In the genomic region with DNA sequence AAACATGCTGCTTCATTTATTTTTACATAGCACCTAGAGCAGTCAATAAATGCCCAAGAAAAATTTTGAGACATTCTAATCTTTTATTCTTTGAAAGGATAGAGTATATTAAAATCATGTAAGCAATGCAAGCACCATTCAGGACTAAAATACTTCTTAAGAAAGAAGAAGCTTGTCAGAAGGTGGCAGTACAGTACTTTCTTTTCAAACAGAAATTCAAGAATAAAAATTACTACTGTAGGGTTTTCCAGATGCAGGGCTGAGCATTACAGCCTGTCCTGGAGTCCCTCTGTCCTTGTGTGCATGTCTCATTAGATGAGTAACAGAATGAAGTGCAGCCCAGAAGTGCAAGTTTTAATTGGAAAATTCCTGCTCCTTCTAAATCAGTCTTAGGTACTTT, we compare ENCODE assay signal across 16 mouse cellular contexts.
DNase-seq lines count a peak whose midpoint lies in the region; ATAC-seq and TF ChIP-seq lines count a peak whose summit lies in the region.
"Had no signal": no experiment of that assay in that cellular context is flagged by ENCODE, and none has a peak within 500 bp of the region (broad histone marks: within the 10 kb centered on the region; RNA-seq: fewer than 3 reads in every experiment).

No protein-coding gene starts in this region.

- no peaks in the 10 kb centered on the region for H3K4me1 ChIP-seq in hindbrain, postnatal 0 days (ENCODE audit: insufficient read depth, low read length)
- no peaks in the 10 kb centered on the region for H3K4me1 ChIP-seq in hindbrain, embryonic 13.5 days (replicated peaks)
- H3K4me1 ChIP-seq in midbrain, embryonic 14.5 days (ENCODE audit: control insufficient read depth, insufficient read depth, low read length), result no peaks in the 10 kb centered on the region
- H3K4me1 ChIP-seq in midbrain, embryonic 10.5 days, result no peaks in the 10 kb centered on the region
- H3K4me1 ChIP-seq: forebrain, embryonic 15.5 days; heart, embryonic 15.5 days; midbrain, embryonic 12.5 days had no signal

- peak; percentile 14; the same call in 1 of the 2 replicates for TF ChIP-seq CTCF in hindbrain, postnatal 0 days (IDR thresholded peaks at IDR 0.05; ENCODE audit: low read depth)

- no peak overlapping the region for H3K9ac ChIP-seq in hindbrain, postnatal 0 days (replicated peaks; ENCODE audit: low read length)
- no peak overlapping the region for H3K9ac ChIP-seq in hindbrain, embryonic 13.5 days
- H3K9ac ChIP-seq in midbrain, embryonic 14.5 days (replicated peaks; ENCODE audit: low read length), result no peak overlapping the region
- H3K9ac ChIP-seq: forebrain, embryonic 15.5 days; heart, embryonic 15.5 days; midbrain, embryonic 12.5 days had no signal

- no peak overlapping the region for H3K27ac ChIP-seq in hindbrain, postnatal 0 days
- no peak overlapping the region for H3K27ac ChIP-seq in hindbrain, embryonic 13.5 days
- no peak overlapping the region for H3K27ac ChIP-seq in midbrain, embryonic 14.5 days (replicated peaks; ENCODE audit: low read depth, low read length)
- H3K27ac ChIP-seq in midbrain, embryonic 10.5 days (replicated peaks), result no peak overlapping the region
- H3K27ac ChIP-seq: forebrain, embryonic 15.5 days; heart, embryonic 15.5 days; midbrain, embryonic 12.5 days had no signal

- no peaks in the 10 kb centered on the region for H3K27me3 ChIP-seq in hindbrain, postnatal 0 days (ENCODE audit: insufficient read depth, low read length)
- no peaks in the 10 kb centered on the region for H3K27me3 ChIP-seq in hindbrain, embryonic 13.5 days
- no peaks in the 10 kb centered on the region for H3K27me3 ChIP-seq in midbrain, embryonic 14.5 days (ENCODE audit: control insufficient read depth, insufficient read depth, low read length)
- H3K27me3 ChIP-seq in midbrain, embryonic 10.5 days (ENCODE audit: low read depth, poor library complexity, severe bottlenecking), result no peaks in the 10 kb centered on the region
- H3K27me3 ChIP-seq: forebrain, embryonic 15.5 days; heart, embryonic 15.5 days; midbrain, embryonic 12.5 days had no signal

- no peaks in the 10 kb centered on the region for H3K36me3 ChIP-seq in hindbrain, postnatal 0 days (ENCODE audit: insufficient read depth, low read length)
- H3K36me3 ChIP-seq in hindbrain, embryonic 13.5 days, result no peaks in the 10 kb centered on the region
- H3K36me3 ChIP-seq in midbrain, embryonic 14.5 days (ENCODE audit: control insufficient read depth, insufficient read depth, low read length), result no peaks in the 10 kb centered on the region
- H3K36me3 ChIP-seq in midbrain, embryonic 10.5 days, result no peaks in the 10 kb centered on the region
- H3K36me3 ChIP-seq: forebrain, embryonic 15.5 days; heart, embryonic 15.5 days; midbrain, embryonic 12.5 days had no signal

- H3K4me3 ChIP-seq in hindbrain, postnatal 0 days (ENCODE audit: low read length), result no peak overlapping the region
- H3K4me3 ChIP-seq in hindbrain, embryonic 13.5 days, result no peak overlapping the region
- no peak overlapping the region for H3K4me3 ChIP-seq in midbrain, embryonic 14.5 days (replicated peaks; ENCODE audit: low read depth, low read length)
- H3K4me3 ChIP-seq in midbrain, embryonic 10.5 days, result no peak overlapping the region
- H3K4me3 ChIP-seq: forebrain, embryonic 15.5 days; heart, embryonic 15.5 days; midbrain, embryonic 12.5 days had no signal

- H3K4me2 ChIP-seq in hindbrain, postnatal 0 days (ENCODE audit: low read depth, low read length), result no peak overlapping the region
- no peak overlapping the region for H3K4me2 ChIP-seq in hindbrain, embryonic 13.5 days
- H3K4me2 ChIP-seq in midbrain, embryonic 14.5 days (ENCODE audit: low read length), result no peak overlapping the region
- H3K4me2 ChIP-seq: forebrain, embryonic 15.5 days; heart, embryonic 15.5 days; midbrain, embryonic 12.5 days had no signal

- ATAC-seq in hindbrain, postnatal 0 days, result no peak
- no peak for ATAC-seq in hindbrain, embryonic 13.5 days (ENCODE audit: low FRiP score)
- ATAC-seq in midbrain, embryonic 14.5 days (ENCODE audit: low FRiP score, low TSS enrichment), result no peak
- ATAC-seq: forebrain, embryonic 15.5 days had no signal

- peak; percentile 68 for DNase-seq in hindbrain, postnatal 0 days (ENCODE audit: low spot score)
- peak; percentile 70 for DNase-seq in midbrain, embryonic 14.5 days
- DNase-seq in midbrain, embryonic 10.5 days (ENCODE audit: low spot score), result no peak
- peak; percentile 39 for DNase-seq in brain, adult 2 months (ENCODE audit: low read depth, low spot score)
- DNase-seq in heart, adult 11 months, result no peak
- no peak for DNase-seq in spleen, adult 18-20 months
- DNase-seq: adrenal gland, adult 8-10 months; cerebellum, adult 8-10 months; heart, adult 18-20 months; liver; lung, adult 18-20 months; lung, postnatal 4 days had no signal

- no peaks in the 10 kb centered on the region for H3K9me3 ChIP-seq in hindbrain, postnatal 0 days (ENCODE audit: low read length)
- H3K9me3 ChIP-seq in hindbrain, embryonic 13.5 days, result no peaks in the 10 kb centered on the region
- H3K9me3 ChIP-seq in midbrain, embryonic 14.5 days (ENCODE audit: control insufficient read depth, low read length), result no peaks in the 10 kb centered on the region
- H3K9me3 ChIP-seq in midbrain, embryonic 10.5 days (replicated peaks), result no peaks in the 10 kb centered on the region
- H3K9me3 ChIP-seq: forebrain, embryonic 15.5 days; heart, embryonic 15.5 days; midbrain, embryonic 12.5 days had no signal

Comparison
In these comparisons a context has a peak if more than half of its experiments do, and no peak if none do; other contexts are left out.
1. DNase-seq: peak in hindbrain, postnatal 0 days (single experiment), midbrain, embryonic 14.5 days (single experiment) and brain, adult 2 months (single experiment); none in midbrain, embryonic 10.5 days (single experiment), heart, adult 11 months (single experiment) and spleen, adult 18-20 months (0 of 2).